Mouse (Mus musculus): ENCODE results near the gene Magea6.
"Not testable (repeated sequence)": the region's sequence is repeated elsewhere in the genome, so short reads cannot be mapped to it uniquely, and the experiment has no call there.

DNA sequence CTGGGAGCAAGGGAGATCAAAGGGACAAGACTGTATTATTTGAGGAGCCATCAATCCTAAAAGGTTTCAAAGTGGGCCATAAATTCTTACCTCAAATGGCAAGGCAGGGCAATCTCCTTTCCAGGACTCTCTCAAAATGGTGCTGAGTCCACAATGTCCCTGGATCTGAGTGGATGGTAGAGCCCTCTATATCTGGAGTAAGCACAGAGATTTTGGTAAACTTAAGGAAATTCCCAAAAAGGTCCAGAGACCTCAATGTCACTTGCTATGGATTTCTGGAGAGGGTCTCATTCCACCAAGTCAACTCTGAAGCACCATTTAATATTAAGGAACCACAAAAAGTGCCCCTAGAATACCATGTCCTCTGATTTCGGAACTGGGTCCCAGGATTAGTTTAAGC is at the start of gene Magea6:
- not testable (repeated sequence) for TF ChIP-seq POLR2A, CTCF (IDR thresholded peaks at IDR 0.05; ENCODE audit: insufficient read depth, low read depth, low read length)

Data from olfactory bulb, adult 2 months (tissue).